Mouse (Mus musculus) forebrain, embryonic 15.5 days (tissue): ENCODE measurements around the gene Sema5b. TPM values are rescaled to one million over a fixed set of nuclear protein-coding genes. Genes with fewer than 3 reads are reported as not detected.

Experiments
- ATAC-seq: fragments of 200-750 bp; cut with Nextera tagmentation; replicated peaks from 2 replicates; pipeline ENCODE4 v1.8.0; 2017; ENCODE audit warnings: mild to moderate bottlenecking, moderate TSS enrichment, moderate library complexity
- H3K27ac ChIP-seq: fragments of 300-500 bp; sonication (generic); replicated peaks from 2 replicates; pipeline ENCODE4 v1.5.1; 2015; ENCODE audit warnings: mild to moderate bottlenecking, inconsistent platforms
- H3K27me3 ChIP-seq: fragments of 300-500 bp; sonication (generic); 2 replicates; pipeline ENCODE4 v1.6.1; 2015; ENCODE audit warnings: inconsistent platforms
- H3K36me3 ChIP-seq: fragments of 300-500 bp; sonication (generic); 2 replicates; pipeline ENCODE4 v1.6.1; 2015; ENCODE audit warnings: mild to moderate bottlenecking, inconsistent platforms
- H3K4me1 ChIP-seq: fragments of 300-500 bp; sonication (generic); 2 replicates; pipeline ENCODE4 v1.6.1; 2015; ENCODE audit warnings: inconsistent platforms
- H3K4me2 ChIP-seq: fragments of 300-500 bp; sonication (generic); replicated peaks from 2 replicates; pipeline ENCODE4 v1.6.1; 2015; ENCODE audit warnings: mild to moderate bottlenecking, inconsistent platforms
- H3K4me3 ChIP-seq: fragments of 300-500 bp; sonication (generic); 2 replicates; pipeline ENCODE4 v1.5.1; 2015; ENCODE audit warnings: mild to moderate bottlenecking, inconsistent platforms
- H3K9ac ChIP-seq: fragments of 300-500 bp; sonication (generic); replicated peaks from 2 replicates; pipeline ENCODE4 v1.6.1; 2015; ENCODE audit warnings: mild to moderate bottlenecking, inconsistent platforms
- H3K9me3 ChIP-seq: fragments of 300-500 bp; sonication (generic); 2 replicates; pipeline ENCODE4 v1.6.1; 2016; ENCODE audit warnings: inconsistent platforms
- WGBS: fragments of 180-500 bp; shearing (Covaris S2); methylation state at CpG from one replicate; pipeline ENCODE4 v1.1.7; 2015; ENCODE audit warnings: mixed read lengths; 5-methylcytosine and 5-hydroxymethylcytosine counted together
- polyA plus RNA-seq: library from polyadenylated mRNA; unstranded; fragments of >200 nt; fragmentation: Nextera tagmentation; extraction: Ambion mirVana; gene quantifications from 2 replicates; pipeline ENCODE4 v1.2.1, GENCODE M21; 2015

Sema5b gene
- polyA plus RNA-seq, 1 experiment from 2014 or later: 31.5 TPM

GRCm38 (mm10) chr16:35663831-35664414 lies 123.0 kb downstream of the Sema5b start:
- peak; percentile 46 for ATAC-seq
- no peak overlapping the region for H3K9ac ChIP-seq
- WGBS: 83% methylated on average over 9 of the region's 9 CpGs
- no peak overlapping the region; the same call in 1 of the 2 replicates for H3K27ac ChIP-seq
- no peaks in the 10 kb centered on the region for H3K27me3 ChIP-seq
- H3K36me3 ChIP-seq: peaks cover 22% of the 10 kb centered on the region
- H3K9me3 ChIP-seq: no peaks in the 10 kb centered on the region
- H3K4me3 ChIP-seq: no peak overlapping the region
- peaks cover 11% of the 10 kb centered on the region for H3K4me1 ChIP-seq
- no peak overlapping the region for H3K4me2 ChIP-seq

GRCm38 (mm10) chr16:35664847-35665246 lies 123.9 kb downstream of the Sema5b start:
- H3K36me3 ChIP-seq: peaks cover 22% of the 10 kb centered on the region

GRCm38 (mm10) chr16:35677511-35678113 lies 136.7 kb downstream of the Sema5b start:
- Histone ChIP-seq H3K4me3 (no peak overlapping the region), H3K4me1 (no peaks in the 10 kb centered on the region; the same call in 1 of the 2 replicates), H3K9me3 (no peaks in the 10 kb centered on the region), H3K4me2 (no peak overlapping the region), H3K27ac (no peak overlapping the region), H3K36me3 (no peaks in the 10 kb centered on the region), H3K27me3 (no peaks in the 10 kb centered on the region), H3K9ac (no peak overlapping the region)
- no peak for ATAC-seq
- WGBS: 84% methylated on average over 8 of the region's 8 CpGs

More at GRCm38 (mm10) chr16:35664847-35665246, 123.9 kb downstream of the Sema5b start:
- Histone ChIP-seq H3K27me3 (no peaks in the 10 kb centered on the region), H3K9ac (no peak overlapping the region), H3K4me1 (peaks cover 7% of the 10 kb centered on the region), H3K27ac (no peak overlapping the region), H3K4me3 (no peak overlapping the region), H3K9me3 (no peaks in the 10 kb centered on the region), H3K4me2 (no peak overlapping the region)
- 86% methylated on average over 4 of the region's 4 CpGs for WGBS
- no peak for ATAC-seq

DNA sequence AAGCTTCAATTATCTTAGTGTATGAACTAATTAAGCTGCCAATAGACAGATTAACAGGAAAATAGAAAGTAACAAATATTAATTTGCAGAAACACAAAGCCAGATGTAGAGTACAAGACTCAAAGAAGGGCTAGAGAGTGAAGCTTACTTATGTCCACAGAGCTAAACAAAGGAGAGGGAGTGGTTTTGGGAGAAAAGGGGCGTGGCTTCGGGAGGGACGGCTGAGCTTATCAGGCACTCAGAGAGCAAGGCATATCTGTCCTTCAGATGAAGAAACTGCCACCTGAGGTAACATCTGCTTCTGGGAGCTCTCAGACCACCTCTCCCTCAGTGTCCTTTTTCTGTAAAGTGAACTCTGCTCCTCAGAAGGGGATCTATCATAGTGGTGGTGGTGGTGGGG lies 137.5 kb downstream of the Sema5b start:
- Histone ChIP-seq H3K4me2 (no peak overlapping the region), H3K27me3 (no peaks in the 10 kb centered on the region), H3K36me3 (no peaks in the 10 kb centered on the region), H3K27ac (no peak overlapping the region), H3K4me3 (no peak overlapping the region), H3K4me1 (no peaks in the 10 kb centered on the region; the same call in 1 of the 2 replicates), H3K9me3 (no peaks in the 10 kb centered on the region), H3K9ac (no peak overlapping the region)
- WGBS: 28% methylated on average over 3 of the region's 3 CpGs
- ATAC-seq: no peak

GRCm38 (mm10) chr16:35681327-35682108 lies 140.6 kb downstream of the Sema5b start:
- Histone ChIP-seq H3K4me1 (peaks cover 2% of the 10 kb centered on the region; the same call in 1 of the 2 replicates), H3K4me3 (no peak overlapping the region), H3K4me2 (no peak overlapping the region), H3K36me3 (no peaks in the 10 kb centered on the region), H3K27me3 (no peaks in the 10 kb centered on the region), H3K27ac (no peak overlapping the region), H3K9me3 (no peaks in the 10 kb centered on the region), H3K9ac (no peak overlapping the region)
- WGBS: 75% methylated on average over 17 of the region's 17 CpGs
- ATAC-seq: no peak

DNA sequence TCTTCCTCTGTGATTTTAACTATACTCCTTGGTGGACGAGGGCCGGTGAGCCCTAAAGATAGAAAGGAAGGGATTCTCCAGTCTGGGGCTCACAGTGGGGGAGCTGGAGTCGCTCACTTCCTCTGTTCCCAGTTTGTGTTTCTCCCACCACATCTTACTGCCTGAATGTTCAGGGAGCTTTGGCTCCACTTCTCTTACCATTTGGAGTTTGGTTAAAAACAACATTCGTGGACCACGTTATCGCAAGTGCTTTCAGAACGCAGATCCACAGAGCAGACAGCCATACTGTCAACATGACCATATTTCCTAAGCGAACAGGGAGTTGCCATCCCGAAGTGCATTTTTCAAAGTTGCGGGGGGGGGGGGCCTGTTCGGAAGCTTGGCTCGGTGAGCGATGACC lies 144.1 kb downstream of the Sema5b start:
- no peaks in the 10 kb centered on the region for H3K27me3 ChIP-seq
- no peak overlapping the region for H3K9ac ChIP-seq
- no peaks in the 10 kb centered on the region for H3K9me3 ChIP-seq
- H3K4me3 ChIP-seq: no peak overlapping the region
- H3K4me2 ChIP-seq: no peak overlapping the region
- no peak overlapping the region for H3K27ac ChIP-seq
- H3K36me3 ChIP-seq: no peaks in the 10 kb centered on the region
- peaks cover 8% of the 10 kb centered on the region for H3K4me1 ChIP-seq
- WGBS: 70% methylated on average over 13 of the region's 13 CpGs
- ATAC-seq: no peak

DNA sequence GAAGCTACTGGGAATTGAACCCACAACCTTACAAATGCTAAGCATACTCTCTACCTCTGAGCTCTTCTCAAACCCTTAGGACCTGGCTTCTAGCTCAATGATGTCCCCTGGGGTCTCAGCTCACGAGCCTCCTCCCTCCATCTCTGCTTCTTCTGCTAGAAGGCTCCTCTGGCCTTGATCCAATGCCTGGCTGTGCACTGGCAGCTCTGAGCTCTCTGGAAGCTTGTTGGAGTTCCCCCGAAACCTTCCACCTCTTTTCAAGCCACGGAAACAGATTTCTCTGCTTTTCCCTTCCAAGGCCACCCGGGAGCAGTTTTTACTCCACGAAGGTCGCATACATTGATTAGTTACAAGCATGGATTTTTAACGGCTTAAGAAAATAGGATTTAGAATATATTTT lies 145.5 kb downstream of the Sema5b start:
- H3K9me3 ChIP-seq: no peaks in the 10 kb centered on the region
- no peak overlapping the region for H3K27ac ChIP-seq
- H3K36me3 ChIP-seq: no peaks in the 10 kb centered on the region
- no peak overlapping the region for H3K4me2 ChIP-seq
- H3K4me3 ChIP-seq: no peak overlapping the region
- H3K27me3 ChIP-seq: no peaks in the 10 kb centered on the region
- ATAC-seq: no peak
- no peak overlapping the region for H3K9ac ChIP-seq
- peaks cover 8% of the 10 kb centered on the region for H3K4me1 ChIP-seq
- 61% methylated on average over 7 of the region's 7 CpGs for WGBS

GRCm38 (mm10) chr16:35691606-35692005 lies 150.7 kb downstream of the Sema5b start:
- Histone ChIP-seq H3K4me3 (no peak overlapping the region), H3K9ac (no peak overlapping the region), H3K4me2 (no peak overlapping the region), H3K27ac (no peak overlapping the region), H3K4me1 (peaks cover 5% of the 10 kb centered on the region), H3K27me3 (no peaks in the 10 kb centered on the region), H3K36me3 (0 out of 2 replicates have a peak, but pooled peaks cover 7% of the 10 kb centered on the region), H3K9me3 (no peaks in the 10 kb centered on the region)
- no peak for ATAC-seq
- 97% methylated on average over 7 of the region's 7 CpGs for WGBS

DNA sequence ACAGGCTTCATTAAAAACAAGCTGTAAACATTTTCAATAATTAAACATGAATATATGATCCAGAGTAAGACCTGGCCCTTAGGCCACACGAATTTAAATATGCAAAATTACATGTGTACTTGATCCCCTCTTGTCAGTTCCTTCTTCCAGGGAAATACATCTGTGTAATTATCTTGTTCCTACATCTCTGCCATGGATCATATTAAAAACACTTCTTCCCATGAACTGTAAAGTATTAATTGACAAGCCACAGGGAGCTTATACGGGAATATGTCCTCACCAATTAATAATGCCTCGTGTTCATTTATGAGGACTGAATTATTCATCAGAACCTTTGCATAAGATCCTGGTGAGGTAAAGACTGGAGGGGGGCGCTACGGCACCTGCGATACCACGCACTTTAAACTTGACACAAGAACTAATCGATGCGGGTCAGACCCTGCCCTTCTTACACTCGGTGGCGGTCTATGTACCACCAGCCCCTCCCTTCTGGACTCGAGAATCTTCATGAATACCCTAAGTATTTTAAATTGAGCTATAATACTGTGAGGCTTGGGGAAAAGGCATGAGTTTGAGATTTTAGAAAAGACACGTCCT lies 153.4 kb downstream of the Sema5b start:
- Histone ChIP-seq H3K4me2 (no peak overlapping the region), H3K9ac (no peak overlapping the region), H3K27me3 (no peaks in the 10 kb centered on the region), H3K36me3 (0 out of 2 replicates have a peak, but pooled peaks cover 16% of the 10 kb centered on the region), H3K27ac (no peak overlapping the region), H3K9me3 (no peaks in the 10 kb centered on the region), H3K4me3 (no peak overlapping the region), H3K4me1 (no peaks in the 10 kb centered on the region)
- 77% methylated on average over 13 of the region's 13 CpGs for WGBS
- no peak for ATAC-seq

GRCm38 (mm10) chr16:35696103-35696502 lies 155.2 kb downstream of the Sema5b start:
- H3K36me3 ChIP-seq: 0 out of 2 replicates have a peak, but pooled peaks cover 16% of the 10 kb centered on the region
- H3K9me3 ChIP-seq: no peaks in the 10 kb centered on the region
- H3K9ac ChIP-seq: no peak overlapping the region
- no peak for ATAC-seq
- WGBS: 89% methylated on average over 2 of the region's 2 CpGs
- H3K27me3 ChIP-seq: no peaks in the 10 kb centered on the region
- no peak overlapping the region for H3K4me3 ChIP-seq
- no peak overlapping the region for H3K4me2 ChIP-seq
- H3K27ac ChIP-seq: no peak overlapping the region
- H3K4me1 ChIP-seq: no peaks in the 10 kb centered on the region

DNA sequence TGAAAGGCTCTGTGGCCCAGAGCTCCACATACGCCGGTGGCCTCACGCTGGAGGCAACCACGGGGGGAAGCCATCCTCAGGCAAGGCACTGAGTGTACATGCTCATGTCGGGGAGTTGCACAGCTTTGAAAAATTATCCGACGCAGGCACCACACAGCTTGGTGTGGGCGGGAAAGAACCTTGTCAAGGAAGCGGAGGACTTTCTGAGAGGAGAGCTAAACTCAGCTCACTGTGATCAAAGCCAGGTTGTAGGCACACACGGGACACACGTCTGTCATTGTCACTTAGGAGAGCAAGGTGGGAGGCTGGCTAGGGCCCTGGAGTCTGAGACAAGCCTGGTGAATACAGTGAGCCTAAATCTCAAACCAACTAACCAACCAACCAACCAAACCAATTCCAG lies 160.9 kb downstream of the Sema5b start:
- H3K27me3 ChIP-seq: no peaks in the 10 kb centered on the region
- no peak for ATAC-seq
- 79% methylated on average over 11 of the region's 11 CpGs for WGBS

More for the DNA sequence above, 160.9 kb downstream of the Sema5b start:
- Histone ChIP-seq H3K36me3 (0 out of 2 replicates have a peak, but pooled peaks cover 19% of the 10 kb centered on the region), H3K9ac (no peak overlapping the region), H3K27ac (no peak overlapping the region), H3K9me3 (no peaks in the 10 kb centered on the region), H3K4me1 (no peaks in the 10 kb centered on the region), H3K4me3 (no peak overlapping the region), H3K4me2 (no peak overlapping the region)
